Mouse (Mus musculus): ENCODE measurements around the gene Sympk.

DNA sequence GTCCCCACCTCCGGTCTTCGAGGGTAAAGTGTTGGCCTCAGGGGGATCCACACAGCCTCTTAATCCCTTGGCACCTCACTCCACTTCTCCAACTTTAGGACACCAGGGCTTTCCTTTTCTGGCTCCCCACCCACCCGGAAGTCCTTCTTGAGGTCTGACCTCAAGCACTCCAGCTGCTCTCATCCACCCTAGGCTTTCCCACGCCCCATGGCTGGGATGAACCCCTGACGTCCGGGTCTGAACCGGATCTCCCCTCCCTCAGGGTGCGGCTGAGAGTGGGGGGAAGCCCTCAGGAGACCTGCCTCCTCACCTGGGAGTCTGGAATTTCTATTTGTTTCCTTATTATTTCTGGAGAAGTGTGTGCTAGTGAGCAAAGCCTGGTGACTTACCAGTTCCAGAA is 3.1 kb upstream of the Sympk start:
- TF ChIP-seq POLR2A (IDR thresholded peaks at IDR 0.05; ENCODE audit: extremely low read depth, insufficient read depth, low read length) (no peak), CTCF (IDR thresholded peaks at IDR 0.05; ENCODE audit: low read depth, low read length) (no peak)
